Mouse (Mus musculus): ENCODE measurements around the gene Preb.

The Preb gene

GRCm38 (mm10) chr5:30907413-30908059, 52.6 kb downstream of the Preb start, which contains the start of gene Ost4:
TSS of gene Ost4 (minus strand) at chr5:30907788.
- peak; percentile 93 to 95 for DNase-seq (ENCODE audit: low read depth in 1 of 2, low spot score in 2 of 2)

- DNase-seq (ENCODE audit: low read depth in 1 of 2, low spot score in 2 of 2), result no peak
These were observed 58.3 kb downstream of the Preb start for GRCm38 (mm10) chr5:30901860-30902259.
